Mouse (Mus musculus) layer of hippocampus, adult 11-12 months (tissue): Measurements from ENCODE around the gene Gpcpd1.
"Not testable (repeated sequence)": the region's sequence is repeated elsewhere in the genome, so short reads cannot be mapped to it uniquely, and the experiment has no call there.

ENCODE experiments used
- DNase-seq: peaks from one replicate; pipeline ENCODE4 v3.0.0; 2022; ENCODE audit warnings: low spot score

Gene Gpcpd1

GRCm38 (mm10) chr2:132587240-132587779 is at the start of gene Gpcpd1:
Gene Gpcpd1 (minus strand): TSS chr2:132587729.
- no peak for DNase-seq

GRCm38 (mm10) chr2:132636534-132636933 is 49.0 kb upstream of the Gpcpd1 start:
- no peak for DNase-seq

- no peak for DNase-seq
Observed at GRCm38 (mm10) chr2:132628626-132629025, 41.1 kb upstream of the Gpcpd1 start.

- no peak for DNase-seq
Observed at GRCm38 (mm10) chr2:132623092-132623491, 35.6 kb upstream of the Gpcpd1 start.

GRCm38 (mm10) chr2:132617693-132618092 is 30.2 kb upstream of the Gpcpd1 start:
- DNase-seq, result no peak

- no peak for DNase-seq
Observed at GRCm38 (mm10) chr2:132613581-132614188, 26.2 kb upstream of the Gpcpd1 start.

- no peak for DNase-seq
Observed at GRCm38 (mm10) chr2:132611551-132612233, 24.2 kb upstream of the Gpcpd1 start.

GRCm38 (mm10) chr2:132607141-132608093 is 19.9 kb upstream of the Gpcpd1 start:
- peak; percentile 37 for DNase-seq

GRCm38 (mm10) chr2:132605795-132606563 is 18.4 kb upstream of the Gpcpd1 start:
- no peak for DNase-seq

- no peak for DNase-seq
Observed at GRCm38 (mm10) chr2:132604922-132605321, 17.4 kb upstream of the Gpcpd1 start.

GRCm38 (mm10) chr2:132603706-132604105 is 16.2 kb upstream of the Gpcpd1 start:
- DNase-seq, result no peak

GRCm38 (mm10) chr2:132601777-132602176 is 14.2 kb upstream of the Gpcpd1 start:
- DNase-seq, result no peak

GRCm38 (mm10) chr2:132600081-132600480 is 12.6 kb upstream of the Gpcpd1 start:
- no peak for DNase-seq

GRCm38 (mm10) chr2:132599127-132599526 is 11.6 kb upstream of the Gpcpd1 start:
- DNase-seq, result peak; percentile 52

GRCm38 (mm10) chr2:132597866-132598480 is 10.4 kb upstream of the Gpcpd1 start:
- no peak for DNase-seq

GRCm38 (mm10) chr2:132597226-132597625 is 9.7 kb upstream of the Gpcpd1 start:
- DNase-seq, result peak; percentile 22

GRCm38 (mm10) chr2:132595601-132596235 is 8.2 kb upstream of the Gpcpd1 start:
- peak; percentile 18 for DNase-seq

- no peak for DNase-seq
Observed at GRCm38 (mm10) chr2:132592126-132592525, 4.6 kb upstream of the Gpcpd1 start.

- DNase-seq, result not testable (repeated sequence)
Observed at GRCm38 (mm10) chr2:132591579-132591978, 4.0 kb upstream of the Gpcpd1 start.

- DNase-seq, result no peak
Observed at GRCm38 (mm10) chr2:132589906-132590538, 2.5 kb upstream of the Gpcpd1 start.
